Mouse (Mus musculus) adrenal gland (tissue): ENCODE measurements around the gene Endou.

Experiments used
- intact Hi-C: fragments of 180-260 bp; cut with DNase I; formaldehyde crosslinking; loops from one replicate; pipeline ENCODE4 v1.15.1; 2025

Gene Endou

GRCm38 (mm10) chr15:97728804-97729203 lies 2.3 kb downstream of the Endou start:
- intact Hi-C loops, result no loop called here

GRCm38 (mm10) chr15:97728394-97728793 lies 2.7 kb downstream of the Endou start:
- intact Hi-C loops, result no loop called here

- intact Hi-C loops, result no loop called here
These were observed 3.6 kb downstream of the Endou start for GRCm38 (mm10) chr15:97727520-97727919.

- intact Hi-C loops, result no loop called here
These were observed 4.1 kb downstream of the Endou start for GRCm38 (mm10) chr15:97727048-97727447.

- intact Hi-C loops, result no loop called here
These were observed 4.8 kb downstream of the Endou start for GRCm38 (mm10) chr15:97726310-97726709.

- intact Hi-C loops, result no loop called here
These were observed 5.8 kb downstream of the Endou start for GRCm38 (mm10) chr15:97725198-97725785.

- intact Hi-C loops, result no loop called here
These were observed 6.6 kb downstream of the Endou start for GRCm38 (mm10) chr15:97724346-97725197.

- intact Hi-C loops, result no loop called here
These were observed 7.4 kb downstream of the Endou start for GRCm38 (mm10) chr15:97723536-97724345.

- intact Hi-C loops, result no loop called here
These were observed 10.0 kb downstream of the Endou start for GRCm38 (mm10) chr15:97721008-97721701.

GRCm38 (mm10) chr15:97720026-97720675 lies 11.0 kb downstream of the Endou start:
- intact Hi-C loops, result no loop called here

GRCm38 (mm10) chr15:97719494-97719893 lies 11.6 kb downstream of the Endou start:
- intact Hi-C loops, result loop anchor here (2.0 kb wide), 1 partner anchor 131 kb away; no protein-coding TSS in a partner anchor

- intact Hi-C loops, result loop anchor here (2.0 kb wide), 1 partner anchor 132 kb away; no protein-coding TSS in a partner anchor
These were observed 12.5 kb downstream of the Endou start for GRCm38 (mm10) chr15:97718535-97719155.

GRCm38 (mm10) chr15:97717861-97718534 lies 13.1 kb downstream of the Endou start:
- intact Hi-C loops, result loop anchor here (1.0 to 2.0 kb wide), 2 partner anchors 58 to 133 kb away; no protein-coding TSS in a partner anchor

GRCm38 (mm10) chr15:97716782-97717181 lies 14.4 kb downstream of the Endou start:
- intact Hi-C loops, result loop anchor here (1.0 kb wide), 1 partner anchor 60 kb away; no protein-coding TSS in a partner anchor

GRCm38 (mm10) chr15:97715734-97716133 lies 15.4 kb downstream of the Endou start:
- intact Hi-C loops, result no loop called here

GRCm38 (mm10) chr15:97715083-97715482 lies 16.1 kb downstream of the Endou start:
- intact Hi-C loops, result no loop called here

- intact Hi-C loops, result loop anchor here (5.0 kb wide), 1 partner anchor 240 kb away; no protein-coding TSS in a partner anchor
These were observed 18.6 kb downstream of the Endou start for GRCm38 (mm10) chr15:97712546-97712945.

GRCm38 (mm10) chr15:97710906-97711305 lies 20.2 kb downstream of the Endou start:
- intact Hi-C loops, result loop anchor here (5.0 kb wide), 1 partner anchor 241 kb away; no protein-coding TSS in a partner anchor
